Mouse (Mus musculus) lung, postnatal 36 days (tissue): Measurements from ENCODE around the gene Gm17387.

Source experiments
- DNase-seq: peaks from one replicate; pipeline ENCODE4 v3.0.0; 2022; ENCODE audit warnings: mixed read lengths

The Gm17387 gene

GRCm38 (mm10) chr7:141078876-141079275 lies 49.9 kb downstream of the Gm17387 start:
- no peak for DNase-seq
